Mouse (Mus musculus) gastrocnemius, adult 2 months (tissue): ENCODE measurements around the gene Fgd5. TPM values are rescaled to one million over a fixed set of nuclear protein-coding genes. Genes with fewer than 3 reads are reported as not detected.
"Not testable (repeated sequence)": the region's sequence is repeated elsewhere in the genome, so short reads cannot be mapped to it uniquely, and the experiment has no call there.

ENCODE experiments used
- DNase-seq: peaks from one replicate; pipeline ENCODE4 v3.0.0; 2022
- H3K27ac ChIP-seq: fragments of 200-600 bp; 2 replicates; pipeline ENCODE4 v1.8.1; 2022; ENCODE audit warnings: mild to moderate bottlenecking
- H3K4me3 ChIP-seq: fragments of 200-600 bp; 2 replicates; pipeline ENCODE4 v1.8.1; 2022; ENCODE audit warnings: mild to moderate bottlenecking, moderate library complexity
- CTCF ChIP-seq: fragments of 200-600 bp; IDR thresholded peaks from 2 replicates; pipeline ENCODE4 v1.8.1; 2022; ENCODE audit warnings: antibody characterized with exemption, mild to moderate bottlenecking, moderate library complexity
- intact Hi-C: fragments of 180-260 bp; cut with DNase I; formaldehyde crosslinking; loops from one replicate; pipeline ENCODE4 v1.15.1; 2025
- long read RNA-seq, 2 experiments: library from polyadenylated mRNA; stranded (forward); transcript quantifications; one replicate each; pipeline ENCODE4 v2.0.0; 2021
- total RNA-seq, 2 experiments: library from RNA; stranded (reverse); gene quantifications; 2 replicates each; pipeline ENCODE4 v1.2.3; 2021

The Fgd5 gene
- total RNA-seq: 10 to 100 TPM in 1 of 2 experiments, 1 to 10 TPM in 1; 9.0 to 11.3 TPM
- long read RNA-seq, experiment 1, full-length matches to known transcripts: 5 of 15 reads
- long read RNA-seq, experiment 1, partial matches to known transcripts: 3 of 15 reads
- long read RNA-seq, experiment 1, other reads (novel, unspliced or antisense): 7 of 15 reads
- long read RNA-seq, experiment 2, full-length matches to known transcripts: 5 of 7 reads
- long read RNA-seq, experiment 2, partial matches to known transcripts: 2 of 7 reads
- long read RNA-seq, experiment 2, other reads (novel, unspliced or antisense): 0 of 7 reads

DNA sequence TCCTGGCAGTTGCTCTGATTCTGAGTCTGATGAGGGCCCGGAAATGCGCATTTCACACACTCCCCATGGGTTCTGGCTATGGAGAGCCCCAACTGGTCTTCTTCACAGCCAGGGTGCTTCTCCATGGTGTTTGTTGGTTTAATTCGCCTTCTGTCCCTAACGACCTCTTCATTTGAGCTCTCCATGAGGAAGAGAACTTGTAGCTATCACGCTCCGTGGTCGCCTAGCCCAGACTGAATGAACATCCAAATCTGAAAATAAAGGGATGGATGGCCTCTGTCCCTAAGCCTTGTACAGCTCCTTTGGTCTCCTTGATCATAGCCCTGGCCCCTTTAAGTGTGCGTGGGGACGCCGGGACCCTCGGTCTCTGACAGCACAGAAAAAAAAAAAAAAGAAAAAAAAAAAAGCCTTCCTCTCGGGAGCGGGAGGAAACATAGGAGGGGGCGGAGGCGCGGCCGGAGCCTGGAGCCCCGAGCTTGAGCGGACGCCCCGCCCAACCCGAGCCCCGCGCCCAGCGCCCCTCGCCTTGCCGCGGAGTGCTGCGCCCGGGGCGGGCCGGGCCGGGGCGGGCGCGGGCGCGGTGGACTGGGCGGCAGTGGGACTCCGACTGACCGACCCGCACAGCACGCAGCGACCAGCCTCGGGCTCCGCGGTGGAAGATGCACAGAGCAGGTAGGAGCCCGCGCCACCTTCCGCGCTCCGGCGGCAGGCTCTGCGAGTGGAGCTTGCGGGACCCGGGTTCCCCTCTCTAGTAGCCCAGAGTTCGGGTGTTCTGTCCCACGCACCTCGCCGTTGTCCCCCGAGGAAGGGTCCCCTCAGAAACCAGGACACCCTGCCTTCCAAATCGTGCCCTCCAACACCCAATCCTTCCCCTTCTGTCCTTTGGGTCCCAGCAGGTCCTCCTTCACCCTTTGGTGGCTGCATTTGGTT lies at the start of gene Fgd5:
Gene Fgd5 (plus strand): TSS at position 508 of the 930 bp plus-strand sequence.
- Histone ChIP-seq H3K27ac (peak within 1 kb of the TSS; percentile 91), H3K4me3 (peak within 1 kb of the TSS; percentile 77)
- intact Hi-C loops: loop anchor here (5.0 kb wide), 1 partner anchor 89 kb away; no protein-coding TSS in a partner anchor
- peak; percentile 64 for DNase-seq
- TF ChIP-seq CTCF: no peak

DNA sequence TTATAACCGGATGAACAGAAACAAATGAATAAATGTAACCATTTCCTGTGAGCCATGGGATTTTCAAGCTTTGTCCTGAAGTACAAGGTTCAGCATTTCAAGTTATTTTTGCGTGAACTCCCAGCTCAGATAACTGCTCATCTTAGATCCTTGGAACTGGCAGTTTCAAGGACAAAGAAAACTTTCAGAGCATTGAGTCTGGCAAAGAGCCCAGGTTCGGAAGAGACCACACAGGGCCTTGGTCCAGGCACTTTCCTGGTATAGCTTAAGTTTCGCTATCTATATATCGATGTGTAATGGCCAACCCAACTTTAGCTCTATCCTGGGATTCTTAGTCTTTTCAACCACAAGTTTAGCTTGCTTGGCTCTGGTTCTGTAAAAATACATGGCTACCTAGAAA lies 47.4 kb upstream of the Fgd5 start:
- intact Hi-C loops: no loop called here
- TF ChIP-seq CTCF: no peak
- Histone ChIP-seq H3K27ac (no peak overlapping the region), H3K4me3 (no peak overlapping the region)
- DNase-seq: no peak

DNA sequence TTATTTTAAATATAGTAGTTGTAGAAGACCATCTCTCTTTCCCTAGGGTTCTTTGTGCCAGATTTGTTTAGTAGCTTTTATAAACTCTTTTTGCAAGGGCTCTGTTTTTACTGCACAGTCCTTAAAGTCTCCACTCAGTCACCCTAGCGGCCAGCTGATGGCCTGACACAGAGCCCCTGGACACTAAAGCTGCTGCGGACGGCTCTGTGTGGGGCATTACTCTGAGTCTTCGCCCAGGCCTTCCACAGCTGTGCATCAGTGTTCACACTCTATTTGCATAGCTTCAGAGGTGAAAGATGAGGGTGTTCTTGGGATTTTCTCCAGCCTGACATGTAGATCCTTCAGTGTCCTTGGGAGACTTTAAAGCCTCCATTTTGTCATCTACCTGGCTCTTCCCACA lies 40.2 kb upstream of the Fgd5 start:
- intact Hi-C loops: no loop called here
- TF ChIP-seq CTCF: no peak
- Histone ChIP-seq H3K27ac (no peak overlapping the region), H3K4me3 (no peak overlapping the region)
- DNase-seq: no peak

DNA sequence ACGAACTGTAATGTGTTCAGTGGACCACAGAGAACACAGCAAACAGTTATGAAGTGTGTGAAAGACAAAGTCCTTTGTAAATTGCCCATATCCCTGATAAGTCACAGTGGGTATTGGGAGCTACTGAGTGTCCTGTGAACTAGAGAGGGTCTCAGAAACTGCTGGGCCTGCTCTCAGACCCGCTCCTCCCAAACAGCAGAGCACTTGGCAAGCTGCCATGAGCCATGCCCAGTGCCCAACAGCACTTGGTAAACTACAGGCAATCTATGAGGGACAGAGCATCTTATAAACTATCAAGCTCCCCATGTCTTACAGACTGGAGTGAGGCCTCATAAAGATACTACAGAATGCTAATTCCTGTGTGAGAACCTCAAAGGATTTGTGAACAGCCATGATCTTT lies 30.3 kb upstream of the Fgd5 start:
- H3K4me3 ChIP-seq: no peak overlapping the region
- no peak for TF ChIP-seq CTCF
- intact Hi-C loops: loop anchor here (5.0 kb wide), 1 partner anchor 39 kb away; no protein-coding TSS in a partner anchor
- no peak for DNase-seq
- H3K27ac ChIP-seq: no peak overlapping the region

DNA sequence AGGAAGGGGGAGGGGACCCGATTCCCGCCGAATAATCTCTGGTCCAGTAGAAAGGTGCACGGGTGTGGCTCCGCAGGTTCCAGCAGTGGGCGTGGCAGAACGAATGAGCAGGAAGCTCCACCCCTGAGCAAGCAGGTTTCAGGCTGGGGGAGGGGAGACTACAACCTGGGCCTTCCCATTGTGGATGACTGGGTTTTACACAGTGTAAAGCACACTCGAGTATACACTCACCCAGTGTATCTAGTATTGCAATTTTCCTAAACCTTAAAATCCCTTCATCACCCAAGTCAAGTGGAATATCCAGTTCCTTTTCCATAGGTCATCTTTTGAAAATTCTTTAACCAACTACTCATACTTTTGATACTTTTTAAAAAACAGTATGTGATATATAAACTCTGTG lies 20.7 kb upstream of the Fgd5 start:
- H3K27ac ChIP-seq, intact Hi-C loops, H3K4me3 ChIP-seq, DNase-seq: not testable (repeated sequence)

DNA sequence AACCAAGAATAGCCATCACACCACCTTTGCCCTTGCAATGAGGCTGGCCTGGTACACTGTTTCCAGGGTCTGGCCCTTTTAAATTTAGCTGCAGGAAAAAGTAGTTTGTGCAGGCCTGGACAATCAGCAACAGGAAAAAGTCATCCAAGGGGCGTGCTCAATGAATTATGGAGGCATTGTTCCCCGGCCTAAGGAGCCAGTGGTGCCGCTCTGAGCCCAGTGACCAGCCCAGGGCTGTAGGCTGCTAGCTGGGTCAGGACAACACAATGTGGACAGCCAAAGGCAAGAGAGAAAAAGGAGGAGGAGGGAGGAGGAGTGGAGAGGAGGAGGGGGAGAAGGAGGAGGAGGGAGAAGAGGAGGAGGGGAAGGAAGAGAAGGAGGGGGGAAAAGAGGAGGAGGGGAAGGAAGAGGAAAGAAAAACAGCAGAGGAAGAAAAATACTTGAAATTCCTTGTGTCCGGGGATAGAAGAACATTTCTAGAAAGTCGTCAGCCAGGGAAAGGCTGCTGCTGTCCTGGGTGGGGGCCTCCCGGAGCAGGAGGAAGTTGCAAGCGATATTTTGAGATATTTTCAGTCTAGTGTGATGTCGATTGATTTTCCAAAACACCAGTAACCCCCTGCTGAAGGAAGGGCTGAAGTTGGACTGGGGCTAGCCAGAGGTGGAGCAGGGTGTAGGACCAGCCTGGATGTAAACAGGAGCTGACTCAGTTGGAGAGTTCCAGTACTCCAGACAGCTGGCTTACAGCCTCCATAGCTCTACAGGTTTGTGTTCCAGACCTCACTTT lies 18.5 kb upstream of the Fgd5 start:
- TF ChIP-seq CTCF: no peak
- peak; percentile 55 for DNase-seq
- Histone ChIP-seq H3K4me3 (peak overlapping the region; percentile 67), H3K27ac (peak overlapping the region; percentile 85)
- intact Hi-C loops: no loop called here

DNA sequence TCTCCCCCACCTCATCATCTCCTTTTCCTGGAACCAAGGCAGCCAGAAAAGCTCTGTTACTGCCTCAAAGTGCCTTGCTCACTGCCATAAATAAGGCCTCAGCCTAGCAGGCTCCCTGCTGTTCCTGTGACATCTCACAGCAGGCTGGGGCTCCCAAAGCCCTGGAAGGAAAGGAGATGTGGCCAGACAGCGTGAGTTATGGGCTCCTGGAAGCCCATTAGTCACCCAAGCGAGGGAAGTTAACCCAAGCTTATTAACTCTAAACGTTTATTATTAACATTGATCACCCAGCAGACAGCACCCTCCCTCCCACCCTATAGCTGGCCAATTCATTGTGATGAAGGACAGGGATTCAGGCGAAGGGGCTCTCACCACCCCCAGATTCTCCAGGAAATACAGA lies 15.2 kb upstream of the Fgd5 start:
- DNase-seq: no peak
- TF ChIP-seq CTCF: no peak
- intact Hi-C loops: no loop called here
- H3K27ac ChIP-seq: no peak overlapping the region
- H3K4me3 ChIP-seq: no peak overlapping the region

DNA sequence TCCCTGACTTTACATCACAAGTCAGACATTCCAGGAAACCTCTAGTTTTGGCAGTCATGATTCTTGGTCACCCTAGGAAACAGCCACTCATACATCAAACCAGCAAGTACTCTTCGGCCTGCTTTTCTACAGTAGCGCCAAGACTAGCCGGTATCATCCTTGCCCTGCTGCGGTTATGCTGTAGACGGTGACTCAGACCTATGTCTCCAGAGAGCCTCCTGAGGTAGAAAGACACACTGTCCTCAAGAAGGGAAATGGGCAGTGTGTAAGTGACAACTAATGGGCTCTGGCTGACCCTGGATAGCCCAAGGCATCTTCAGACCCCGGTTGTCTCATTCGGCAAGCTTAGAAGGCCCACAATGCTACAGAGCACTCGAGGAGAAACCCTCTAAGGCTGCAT lies 13.6 kb upstream of the Fgd5 start:
- TF ChIP-seq CTCF: no peak
- DNase-seq: no peak
- no peak overlapping the region for H3K4me3 ChIP-seq
- no peak overlapping the region for H3K27ac ChIP-seq
- intact Hi-C loops: no loop called here

DNA sequence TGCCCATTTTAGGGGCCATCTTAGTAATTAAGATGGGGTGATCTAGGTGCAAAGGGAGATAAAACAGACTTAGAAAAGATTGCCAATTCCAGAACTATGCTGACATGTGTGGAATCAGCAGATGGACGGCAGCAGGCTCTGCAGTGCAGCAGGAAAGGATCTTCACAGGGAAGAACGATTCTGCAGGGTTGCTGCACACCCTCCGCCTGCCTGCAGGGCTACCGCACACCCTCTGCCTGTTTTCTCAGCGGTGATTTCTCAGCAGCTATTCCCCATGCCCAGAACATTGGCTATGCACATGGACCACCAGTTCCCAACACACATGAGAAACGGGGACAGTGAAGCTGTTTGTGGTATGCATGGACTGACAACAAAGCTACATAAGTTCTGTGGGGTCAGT lies 12.7 kb upstream of the Fgd5 start:
- Histone ChIP-seq H3K4me3 (no peak overlapping the region), H3K27ac (no peak overlapping the region)
- intact Hi-C loops: no loop called here
- no peak for DNase-seq
- TF ChIP-seq CTCF: no peak

DNA sequence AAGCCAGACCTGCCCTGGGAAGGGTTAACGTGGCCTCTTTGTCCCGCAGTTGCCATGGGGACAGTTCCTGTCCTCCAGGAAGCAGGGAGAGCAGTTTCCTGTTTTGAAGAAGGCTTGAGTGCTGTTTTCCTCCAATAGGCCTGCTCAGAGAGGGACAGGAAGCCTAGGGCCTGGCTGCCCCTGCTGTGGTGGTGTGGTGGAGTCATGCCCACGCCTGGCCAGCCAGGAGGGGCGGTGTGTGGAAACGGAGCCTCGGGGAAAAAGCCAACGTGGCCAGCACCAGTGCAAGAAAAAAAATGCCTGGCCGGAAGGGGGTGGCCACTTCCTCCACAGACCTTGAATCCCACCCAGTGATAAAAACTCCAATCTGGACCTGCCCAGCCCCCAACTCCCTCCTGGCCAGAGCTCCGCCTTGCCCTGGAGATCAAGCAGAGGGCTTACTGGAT lies 6.5 kb upstream of the Fgd5 start:
- Histone ChIP-seq H3K27ac (peak overlapping the region; percentile 85), H3K4me3 (no peak overlapping the region)
- TF ChIP-seq CTCF: 0 out of 2 replicates have a peak, but pooled peaks have one; percentile 2
- DNase-seq: peak; percentile 71
- intact Hi-C loops: no loop called here

DNA sequence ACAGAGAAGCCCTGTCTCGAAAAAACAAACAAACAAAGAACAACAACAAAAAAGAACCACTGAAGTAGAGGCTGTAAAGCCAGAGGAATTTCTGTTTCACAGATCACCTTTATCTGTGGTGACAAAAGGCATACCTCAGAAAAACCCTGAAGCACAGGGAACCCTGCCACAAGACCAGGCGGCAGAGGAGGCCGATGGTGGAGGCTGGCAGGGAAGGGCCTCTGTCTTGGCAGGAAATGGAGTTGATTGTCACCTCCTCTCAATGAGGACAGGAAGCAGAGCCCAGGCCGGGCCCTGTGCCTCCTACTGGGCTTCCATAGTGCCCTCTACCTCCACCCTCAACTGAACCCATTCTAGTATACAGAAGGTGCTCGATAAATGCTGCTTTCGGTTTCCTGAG lies 4.7 kb upstream of the Fgd5 start:
- DNase-seq: no peak
- H3K4me3 ChIP-seq: no peak overlapping the region
- no peak for TF ChIP-seq CTCF
- intact Hi-C loops: no loop called here
- peak overlapping the region; percentile 85 for H3K27ac ChIP-seq

DNA sequence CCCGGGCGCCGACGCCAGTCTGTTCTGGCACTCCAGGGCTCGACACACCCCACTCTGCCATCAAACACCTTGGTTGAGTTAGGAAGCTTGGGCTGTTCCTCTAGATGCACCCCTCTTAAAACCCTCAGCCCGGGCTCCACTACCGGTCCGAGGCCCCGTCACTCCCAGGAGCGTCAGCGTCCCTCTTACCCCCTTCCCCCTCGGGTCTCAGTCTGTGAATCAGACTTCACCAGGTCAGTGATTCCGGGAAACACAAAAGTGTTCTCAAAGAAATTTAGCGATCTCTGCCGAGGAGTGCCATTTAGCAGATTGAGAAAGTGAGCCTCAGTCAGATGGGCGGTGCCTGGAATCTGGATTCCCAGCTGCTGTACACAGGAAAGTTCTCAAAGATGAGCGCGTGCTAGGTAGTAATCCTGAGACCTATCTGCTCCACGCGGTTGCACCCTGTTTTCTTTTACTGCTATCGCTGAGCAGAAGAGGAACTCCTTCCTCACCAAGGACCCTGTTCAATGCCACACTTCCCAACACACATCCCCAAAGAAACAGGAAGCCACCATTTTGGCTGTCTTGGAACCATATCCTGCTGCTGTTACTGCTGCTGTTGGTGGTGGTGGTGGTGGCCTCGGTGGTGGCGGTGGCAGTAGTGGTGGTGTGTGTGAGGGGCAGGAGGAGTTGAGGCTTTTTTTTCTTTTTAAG lies 771 bp downstream of the Fgd5 start:
- H3K27ac ChIP-seq: peak overlapping the region; percentile 91
- DNase-seq: no peak
- TF ChIP-seq CTCF: no peak
- H3K4me3 ChIP-seq: peak overlapping the region; percentile 77
- intact Hi-C loops: loop anchor here (5.0 kb wide), 1 partner anchor 88 kb away; no protein-coding TSS in a partner anchor
